Mouse (Mus musculus) bone marrow, adult 2 months (tissue): ENCODE measurements around the gene Rffl. TPM values are rescaled to one million over a fixed set of nuclear protein-coding genes. Genes with fewer than 3 reads are reported as not detected.

ENCODE experiments used
- H3K27ac ChIP-seq: fragments of 200-500 bp; 2 replicates; pipeline ENCODE4 v1.5.1; 2012; ENCODE audit warnings: low read depth, mild to moderate bottlenecking, control low read depth, inconsistent platforms, low read length; ENCODE audit not compliant: control insufficient read depth, poor library complexity, insufficient read depth
- H3K4me1 ChIP-seq: fragments of 200-500 bp; 2 replicates; pipeline ENCODE4 v1.6.1; 2011; ENCODE audit warnings: low read length; ENCODE audit not compliant: control insufficient read depth, insufficient read depth
- H3K4me3 ChIP-seq: fragments of 200-500 bp; replicated peaks from 2 replicates; pipeline ENCODE3; 2011; ENCODE audit warnings: mild to moderate bottlenecking, low read depth, low read length, control low read depth; ENCODE audit not compliant: control insufficient read depth
- CTCF ChIP-seq: fragments of 200-500 bp; IDR thresholded peaks from 2 replicates; pipeline ENCODE4 v1.5.1; 2011; ENCODE audit warnings: low read length, control low read depth; ENCODE audit not compliant: control insufficient read depth, insufficient read depth
- POLR2A ChIP-seq: fragments of 200-500 bp; IDR thresholded peaks from 2 replicates; pipeline ENCODE4 v1.6.1; 2011; ENCODE audit warnings: low read depth, mild to moderate bottlenecking, control low read depth, low read length, borderline replicate concordance; ENCODE audit not compliant: control insufficient read depth
- WGBS: fragments of 180-500 bp; shearing (Covaris S2); methylation state at CpG from one replicate; pipeline ENCODE4 v1.1.7; 2018; 5-methylcytosine and 5-hydroxymethylcytosine counted together
- polyA plus RNA-seq: library from polyadenylated mRNA; stranded (reverse); fragments of >200 nt; gene quantifications from 2 replicates; pipeline ENCODE4 v1.2.4, GENCODE M21; 2011; ENCODE audit warnings: low replicate concordance; ENCODE audit not compliant: missing spikeins, insufficient read depth, insufficient read length

The Rffl gene
- polyA plus RNA-seq, 1 experiment: 23.8 TPM

GRCm38 (mm10) chr11:82886559-82886958, 15.5 kb upstream of the Rffl start:
- Histone ChIP-seq H3K4me3 (no peak overlapping the region), H3K4me1 (no peaks in the 10 kb centered on the region), H3K27ac (no peak overlapping the region)
- TF ChIP-seq POLR2A (no peak), CTCF (0 out of 2 replicates have a peak, but pooled peaks have one; percentile 16)
- 81% methylated on average over 3 of the region's 3 CpGs for WGBS

- WGBS: 90% methylated on average over 8 of the region's 8 CpGs
These were observed 12.2 kb upstream of the Rffl start for GRCm38 (mm10) chr11:82883180-82883579.

GRCm38 (mm10) chr11:82877726-82878344, 6.8 kb upstream of the Rffl start:
- TF ChIP-seq POLR2A: no peak
- no peak overlapping the region for H3K4me3 ChIP-seq
- WGBS: 84% methylated on average over 7 of the region's 7 CpGs
- H3K27ac ChIP-seq: no peak overlapping the region
- peaks cover 3% of the 10 kb centered on the region for H3K4me1 ChIP-seq

More at GRCm38 (mm10) chr11:82883180-82883579, 12.2 kb upstream of the Rffl start:
- no peak for TF ChIP-seq CTCF
- TF ChIP-seq POLR2A: no peak
- Histone ChIP-seq H3K4me1 (peaks cover 3% of the 10 kb centered on the region), H3K4me3 (no peak overlapping the region), H3K27ac (no peak overlapping the region)

GRCm38 (mm10) chr11:82875631-82876030, 4.6 kb upstream of the Rffl start:
- no peak for TF ChIP-seq CTCF
- TF ChIP-seq POLR2A: no peak
- WGBS: 86% methylated on average over 5 of the region's 5 CpGs
- H3K27ac ChIP-seq: no peak overlapping the region
- peaks cover 3% of the 10 kb centered on the region for H3K4me1 ChIP-seq
- no peak overlapping the region for H3K4me3 ChIP-seq

DNA sequence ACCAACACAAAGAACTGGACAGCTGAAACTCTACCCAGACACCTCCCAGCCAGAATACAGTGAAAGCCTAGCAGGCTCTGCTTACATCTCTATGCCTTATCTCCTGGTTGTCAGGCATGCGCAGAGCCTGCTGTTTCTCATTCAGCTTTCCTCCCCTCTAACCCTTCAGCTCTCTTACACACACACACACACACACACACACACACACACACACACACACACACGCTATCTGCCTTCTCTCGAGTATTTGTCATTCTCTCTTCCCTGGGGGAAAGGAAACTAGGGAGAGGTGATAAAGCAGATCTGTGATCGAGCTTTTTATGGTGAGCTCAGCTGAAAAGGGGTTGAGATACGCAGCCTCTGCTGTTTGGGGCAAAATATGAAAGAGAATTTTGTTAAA, 3.9 kb upstream of the Rffl start:
- Histone ChIP-seq H3K27ac (no peak overlapping the region), H3K4me1 (peaks cover 3% of the 10 kb centered on the region), H3K4me3 (no peak overlapping the region)
- 58% methylated on average over 5 of the region's 5 CpGs for WGBS
- TF ChIP-seq CTCF (no peak), POLR2A (no peak)

- peak overlapping the region; percentile 89 for H3K27ac ChIP-seq
These were observed 608 bp downstream of the Rffl start for GRCm38 (mm10) chr11:82870173-82871030.

DNA sequence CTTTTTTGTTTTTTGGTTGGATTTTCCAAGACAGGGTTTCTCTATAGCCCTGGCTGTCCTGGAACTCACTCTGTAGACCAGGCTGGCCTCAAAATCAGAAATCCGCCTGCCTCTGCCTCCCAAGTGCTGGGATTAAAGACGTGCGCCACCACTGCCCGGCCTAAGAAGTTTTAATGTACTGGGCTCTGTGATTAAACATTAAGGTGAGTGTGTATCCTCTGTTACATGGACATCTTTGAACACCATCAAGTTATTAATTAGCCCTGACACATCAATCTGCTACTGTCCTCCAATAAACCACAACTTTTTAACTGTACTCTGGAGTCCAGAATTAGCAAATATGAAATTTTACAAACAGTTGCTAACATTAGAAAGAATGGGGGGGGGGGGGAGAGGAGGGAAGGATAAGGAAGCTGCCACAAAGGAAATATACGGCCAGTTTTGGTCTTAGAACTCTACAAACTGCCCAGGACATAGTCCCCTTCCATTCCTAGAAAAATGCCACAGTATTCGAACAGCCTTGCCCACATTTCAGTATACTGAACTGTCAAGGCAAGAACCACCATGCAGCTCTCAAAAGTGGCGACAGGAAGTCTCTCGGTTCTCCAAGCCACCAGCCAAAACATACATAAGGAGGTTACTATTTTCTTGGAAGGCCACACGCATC, 1.4 kb downstream of the Rffl start:
- no peaks in the 10 kb centered on the region; the same call in none of the 2 replicates for H3K4me1 ChIP-seq
- TF ChIP-seq CTCF: no peak
- peak overlapping the region; percentile 89 for H3K27ac ChIP-seq
- WGBS: 35% methylated on average over 9 of the region's 9 CpGs
- H3K4me3 ChIP-seq: peak overlapping the region; percentile 92

More at GRCm38 (mm10) chr11:82870173-82871030, 608 bp downstream of the Rffl start:
- peak overlapping the region; percentile 92 for H3K4me3 ChIP-seq
- no peaks in the 10 kb centered on the region; the same call in 1 of the 2 replicates for H3K4me1 ChIP-seq
- WGBS: under 1% methylated on average over 35 of the region's 36 CpGs
- TF ChIP-seq CTCF: no peak
- 0 out of 2 replicates have a peak, but pooled peaks have one; percentile 46 for TF ChIP-seq POLR2A

DNA sequence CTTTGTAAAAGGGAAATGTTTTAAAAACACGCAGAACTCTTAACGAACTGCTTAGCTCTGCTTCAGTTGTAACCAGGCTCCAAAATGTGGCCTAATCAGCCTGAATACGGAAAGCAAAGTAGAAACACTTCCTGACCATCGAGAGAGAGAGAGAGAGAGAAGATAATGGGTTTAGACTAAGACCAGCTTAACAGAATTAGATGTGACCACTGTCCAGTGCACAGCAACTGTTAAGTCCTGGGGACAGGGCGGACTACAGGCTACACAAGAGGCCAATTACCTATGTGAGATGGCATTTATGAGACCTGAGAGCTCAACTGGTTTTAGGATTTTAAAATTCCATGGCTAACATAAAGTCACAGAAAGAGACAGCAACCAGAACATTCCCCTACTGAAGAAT, 3.1 kb downstream of the Rffl start:
- Histone ChIP-seq H3K4me3 (no peak overlapping the region), H3K4me1 (no peaks in the 10 kb centered on the region; the same call in none of the 2 replicates), H3K27ac (no peak overlapping the region; the same call in 1 of the 2 replicates)
- TF ChIP-seq CTCF: no peak
- TF ChIP-seq POLR2A: no peak
- WGBS: 23% methylated on average over 5 of the region's 5 CpGs
